Mouse (Mus musculus) gastrocnemius, adult 8-10 months (tissue): ENCODE data around the gene Mrpl51. TPM values are rescaled to one million over a fixed set of nuclear protein-coding genes. Genes with fewer than 3 reads are reported as not detected.
"Not testable (repeated sequence)": the region's sequence is repeated elsewhere in the genome, so short reads cannot be mapped to it uniquely, and the experiment has no call there.

Experiments
- DNase-seq, 2 experiments: peaks; one replicate each; pipeline ENCODE4 v3.0.0; 2022; ENCODE audit warnings: low spot score in 2 of 2
- total RNA-seq, 4 experiments: library from RNA; stranded (reverse); gene quantifications; 2 replicates each; pipeline ENCODE4 v1.2.4; 2022

The Mrpl51 gene
- total RNA-seq, 4 experiments from 2014 or later, result 224 to 255 (median 228) TPM

DNA sequence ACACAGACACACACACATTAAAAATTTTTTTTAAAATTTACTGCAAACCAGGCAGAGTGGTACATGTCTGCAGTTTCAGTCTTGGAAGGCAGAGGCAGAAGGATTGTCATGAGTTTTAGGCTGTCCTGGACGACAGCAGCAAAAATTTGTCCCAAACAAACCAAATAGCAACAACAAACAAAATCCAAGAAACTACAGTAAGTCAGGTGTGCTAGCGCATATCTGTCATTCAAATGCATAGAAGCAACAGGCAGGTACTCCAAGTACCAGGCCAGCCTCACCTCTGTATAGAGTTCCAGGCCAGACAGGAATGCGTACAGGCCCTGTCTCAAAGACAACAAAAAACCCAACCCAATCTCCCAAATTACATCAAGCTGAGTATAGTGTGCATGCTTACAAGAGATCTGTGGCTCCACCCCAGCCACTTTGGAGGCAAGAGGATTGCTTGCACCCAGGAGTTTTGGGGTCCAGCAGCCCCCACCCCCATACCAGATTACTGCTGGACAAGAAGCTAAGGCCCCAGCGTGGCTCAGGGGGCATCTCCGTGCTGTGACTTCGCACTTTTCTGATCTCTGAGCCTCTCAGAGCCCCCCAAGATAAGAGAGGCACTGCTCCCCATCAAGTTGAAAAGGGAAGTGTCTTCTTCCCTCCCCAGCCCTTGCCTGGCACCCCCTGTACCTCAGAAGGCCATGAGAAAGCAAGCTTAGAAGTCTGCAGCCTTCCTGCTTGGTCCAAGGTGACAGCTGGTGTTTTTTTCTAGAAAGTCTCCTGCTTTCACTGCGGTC is 31.6 kb upstream of the Mrpl51 start:
- DNase-seq, result no peak

DNA sequence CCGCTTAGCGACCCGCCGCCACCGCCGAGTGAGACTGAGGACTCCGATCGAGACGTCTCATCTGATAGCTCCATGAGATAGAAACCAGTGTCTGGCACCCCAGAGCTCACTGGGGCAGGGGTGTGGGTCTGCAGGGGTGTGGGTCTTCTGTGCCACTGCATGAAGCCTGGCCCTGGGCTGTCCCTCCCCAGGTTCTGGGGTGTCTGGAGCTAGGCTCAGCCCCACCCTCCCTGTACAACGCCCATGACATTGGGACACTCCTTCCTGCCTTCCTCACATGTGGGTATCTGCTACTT is 31.1 kb upstream of the Mrpl51 start:
- DNase-seq, result no peak

- peak; percentile 51 to 72 for DNase-seq
Observed at GRCm38 (mm10) chr6:125160854-125161760, 30.5 kb upstream of the Mrpl51 start.

DNA sequence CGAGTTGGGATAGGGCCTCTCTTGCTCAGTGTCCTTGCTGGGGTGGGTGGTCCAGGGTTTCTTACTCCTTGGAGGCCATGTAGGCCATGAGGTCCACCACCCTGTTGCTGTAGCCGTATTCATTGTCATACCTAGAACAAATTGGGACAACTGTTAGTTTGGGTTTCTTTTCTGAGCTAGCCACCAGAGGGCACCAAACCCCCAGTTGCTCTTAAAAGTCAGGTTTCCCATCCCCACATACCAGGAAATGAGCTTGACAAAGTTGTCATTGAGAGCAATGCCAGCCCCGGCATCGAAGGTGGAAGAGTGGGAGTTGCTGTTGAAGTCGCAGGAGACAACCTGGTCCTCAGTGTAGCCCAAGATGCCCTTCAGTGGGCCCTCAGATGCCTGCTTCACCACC is 29.6 kb upstream of the Mrpl51 start:
- not testable (repeated sequence) for DNase-seq

- not testable (repeated sequence) for DNase-seq
Observed at GRCm38 (mm10) chr6:125162615-125163305, 28.8 kb upstream of the Mrpl51 start.

DNA sequence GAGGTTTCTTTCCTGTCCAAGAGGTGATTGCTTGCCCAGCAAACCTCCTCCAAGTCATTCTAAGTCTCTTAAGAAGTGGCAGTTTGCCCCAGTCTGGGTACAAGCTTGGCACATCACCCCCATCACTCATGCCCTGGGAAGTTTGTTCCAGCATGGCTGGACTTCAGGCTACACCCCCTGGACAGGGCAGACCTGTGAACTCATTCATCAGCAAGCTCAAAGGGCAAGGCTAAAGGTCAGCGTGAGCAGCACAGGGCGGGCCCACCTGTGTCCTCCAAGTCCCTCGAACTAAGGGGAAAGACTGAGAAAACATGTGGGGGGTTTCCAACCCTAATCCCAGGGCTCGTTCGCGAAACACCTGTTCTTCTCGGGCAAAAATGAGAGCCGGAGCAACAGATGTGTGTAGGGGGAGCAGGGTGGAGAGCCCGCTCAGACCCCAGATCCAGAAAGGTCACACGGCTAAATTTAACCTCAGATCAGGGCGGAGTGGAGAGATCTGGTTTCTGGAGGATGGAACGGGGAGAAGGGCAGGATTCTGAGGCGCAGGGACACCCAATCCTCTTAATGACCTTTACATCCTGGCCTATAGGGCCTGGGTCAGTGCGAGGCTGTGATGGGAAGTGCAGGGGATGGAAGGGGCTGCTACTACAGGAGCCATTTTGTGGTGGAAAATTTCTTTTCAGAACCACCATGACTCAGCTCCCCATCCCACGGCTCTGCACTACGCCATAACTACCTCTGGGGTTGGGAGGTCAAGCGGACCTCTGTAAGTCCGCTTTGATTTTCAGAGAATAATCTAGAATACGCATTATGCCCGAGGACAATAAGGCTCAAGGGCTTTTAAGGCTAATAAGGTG is 27.6 kb upstream of the Mrpl51 start:
- peak; percentile 67 to 79 for DNase-seq

GRCm38 (mm10) chr6:125164672-125165327 is 26.8 kb upstream of the Mrpl51 start:
- DNase-seq, result peak; percentile 62 to 70

GRCm38 (mm10) chr6:125165328-125165891 is 26.2 kb upstream of the Mrpl51 start:
- DNase-seq, result peak; percentile 98

DNA sequence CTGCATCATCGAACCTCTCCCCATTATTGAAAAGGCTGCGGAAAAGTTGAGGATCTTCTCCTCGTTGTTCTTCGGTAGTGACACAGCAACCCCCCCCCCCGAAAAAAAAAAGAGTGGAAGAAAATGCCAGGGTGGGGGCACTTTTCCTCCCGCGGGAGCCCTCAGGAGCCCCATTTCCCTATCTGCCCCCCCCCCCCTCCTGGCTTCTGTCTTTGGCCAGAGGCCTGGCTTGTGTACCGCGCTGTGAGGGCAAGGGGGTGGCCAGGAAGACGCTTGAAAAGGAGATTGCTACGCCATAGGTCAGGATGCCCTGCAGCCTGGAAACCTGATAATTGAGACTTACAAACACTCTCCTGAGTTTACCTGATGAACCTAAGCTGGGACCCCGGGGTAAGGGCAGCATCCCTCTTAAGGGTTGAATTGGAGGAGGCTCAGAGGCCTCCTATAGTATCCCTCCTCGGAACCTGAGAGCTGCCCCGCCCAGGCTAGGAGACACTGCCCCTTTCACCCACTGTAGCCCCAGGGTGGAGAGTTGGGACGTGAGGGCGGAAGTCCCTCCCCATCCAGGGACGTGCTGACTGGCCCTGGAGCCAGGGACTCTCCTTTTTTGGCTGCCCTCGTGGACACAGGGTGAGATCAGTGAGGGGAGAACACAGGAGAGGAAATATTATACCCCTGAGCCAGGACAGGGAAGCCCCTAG is 25.4 kb upstream of the Mrpl51 start, which contains the start of gene Gapdh:
TSS of gene Gapdh (minus strand) at position 417 of the 701 bp plus-strand sequence.
- DNase-seq, result peak; percentile 91 to 92

GRCm38 (mm10) chr6:125166861-125167650 is 24.5 kb upstream of the Mrpl51 start:
- peak; percentile 73 to 90 for DNase-seq

DNA sequence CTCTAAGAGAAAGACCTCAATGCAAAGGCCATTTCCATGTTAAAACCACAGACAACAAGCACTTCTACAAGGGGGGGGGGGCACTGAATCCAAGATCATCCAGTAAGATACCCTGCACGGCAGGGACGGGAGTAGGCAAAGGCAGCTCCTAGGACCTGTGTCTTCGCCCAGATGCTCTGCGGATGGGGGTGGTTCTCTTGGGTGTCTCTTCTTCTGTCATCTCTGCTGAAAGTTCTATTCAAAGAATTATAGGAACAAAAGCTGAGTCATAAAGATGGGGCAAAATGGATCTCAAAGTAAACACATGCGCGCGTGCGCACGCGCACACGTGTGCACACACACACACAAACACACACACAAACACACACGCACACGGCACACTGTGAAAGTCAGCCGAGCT is 23.5 kb upstream of the Mrpl51 start:
- no peak for DNase-seq

- no peak for DNase-seq
Observed at GRCm38 (mm10) chr6:125170194-125170593, 21.4 kb upstream of the Mrpl51 start.

GRCm38 (mm10) chr6:125172474-125172873 is 19.1 kb upstream of the Mrpl51 start:
- no peak for DNase-seq

- DNase-seq, result no peak
Observed at GRCm38 (mm10) chr6:125173256-125173655, 18.3 kb upstream of the Mrpl51 start.

GRCm38 (mm10) chr6:125175469-125175868 is 16.1 kb upstream of the Mrpl51 start:
- DNase-seq, result no peak

DNA sequence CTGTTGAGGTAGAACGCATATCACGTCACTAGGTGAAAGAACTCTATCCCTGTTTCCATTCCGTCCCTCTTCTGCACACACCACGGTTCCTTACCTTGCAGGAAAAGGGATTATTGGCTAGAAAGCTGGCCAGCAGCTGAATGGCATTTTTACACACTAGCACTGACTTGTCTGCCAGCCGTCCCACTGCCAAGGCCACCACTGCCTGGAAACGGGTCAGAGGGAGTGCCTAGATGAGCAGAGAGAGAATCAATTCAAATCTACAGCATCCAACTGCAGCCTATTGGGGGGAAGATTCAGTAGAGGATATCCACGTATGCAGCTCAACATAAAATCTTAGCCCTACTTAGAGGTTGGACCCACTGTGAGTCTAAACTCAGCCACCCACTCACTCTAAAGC is 12.0 kb upstream of the Mrpl51 start:
- DNase-seq, result no peak

GRCm38 (mm10) chr6:125182133-125182532 is 9.5 kb upstream of the Mrpl51 start:
- DNase-seq, result no peak

GRCm38 (mm10) chr6:125186203-125186602 is 5.4 kb upstream of the Mrpl51 start:
- DNase-seq, result no peak

GRCm38 (mm10) chr6:125190816-125191215 is 785 bp upstream of the Mrpl51 start:
- DNase-seq, result no peak
